Mouse (Mus musculus) embryo, embryonic 9.5 days (tissue): ENCODE results near the gene 2700081O15Rik.
A peak's percentile ranks its signal among the peaks of the same experiment; 100 is the strongest.
"Not testable (repeated sequence)": the region's sequence is repeated elsewhere in the genome, so short reads cannot be mapped to it uniquely, and the experiment has no call there.

Source experiments
- DNase-seq: peaks from one replicate; pipeline ENCODE4 v3.0.0-alpha.2; 2017; ENCODE audit errors: extremely low spot score

2700081O15Rik gene

DNA sequence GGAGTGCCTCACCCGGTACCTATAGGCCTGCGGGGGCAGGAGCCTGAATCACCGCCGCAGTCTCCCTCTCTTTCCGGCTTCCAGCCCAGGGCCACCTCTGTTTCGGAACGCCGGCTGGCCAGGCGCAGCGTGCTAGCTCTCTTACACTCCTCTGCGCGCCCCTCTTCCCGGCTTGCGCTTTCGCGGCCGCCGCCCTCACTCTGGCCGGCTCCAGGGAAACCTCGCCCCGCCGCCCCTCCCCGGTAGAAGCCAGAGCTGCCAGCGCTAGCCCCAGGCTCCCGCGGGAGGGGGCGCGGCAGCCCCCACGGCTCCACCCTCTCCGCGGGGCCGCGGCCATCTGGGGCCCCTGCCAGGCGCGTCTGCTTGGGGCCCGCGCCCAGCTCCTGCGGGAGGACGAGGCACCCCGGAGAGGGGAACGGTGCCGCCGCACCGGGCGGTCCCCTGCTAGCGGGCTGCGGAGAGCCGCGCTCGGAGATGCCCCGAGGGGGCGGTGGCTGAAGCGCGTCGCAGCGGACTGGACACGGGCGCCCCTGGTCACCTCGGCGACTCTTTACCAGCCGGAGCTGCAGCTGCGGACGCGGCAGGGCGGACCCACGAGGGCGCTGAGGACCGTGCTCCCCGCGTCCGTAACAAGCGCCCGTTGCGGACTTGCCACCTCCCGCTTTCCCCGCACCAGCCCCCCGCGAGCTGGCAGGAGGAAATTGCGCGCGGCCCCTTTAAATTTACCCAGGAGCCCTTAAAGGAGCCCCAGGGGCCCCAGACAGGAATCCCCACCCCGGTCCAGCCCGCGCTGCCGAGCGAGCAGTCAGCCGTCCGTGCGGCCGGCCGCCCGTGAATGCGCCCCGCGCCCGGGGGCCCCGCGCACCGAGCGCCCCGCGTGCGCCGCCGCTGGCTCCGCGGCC, at the start of gene 2700081O15Rik:
2700081O15Rik (plus strand) TSS at position 792 of the 902 bp plus-strand sequence.
- DNase-seq: peak; percentile 87

DNA sequence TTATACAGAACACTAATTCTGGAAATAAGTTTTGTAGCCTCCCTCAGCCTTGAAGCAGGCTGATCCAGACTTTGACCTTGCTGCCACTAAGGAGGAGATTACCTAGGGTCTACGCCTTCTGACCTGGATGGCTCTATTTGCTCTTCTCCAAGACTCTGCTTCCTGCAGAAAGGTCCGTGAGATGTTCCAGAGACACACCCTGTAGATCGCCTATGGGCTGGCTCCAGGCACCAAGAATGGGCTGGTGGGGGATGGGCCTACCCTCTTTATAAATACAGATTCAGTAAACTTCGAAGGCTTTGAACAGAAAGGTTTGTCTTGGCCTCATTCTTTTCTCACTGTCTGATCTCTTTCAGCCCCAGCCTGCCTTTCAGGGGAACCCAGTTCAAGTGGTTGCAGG, 48.0 kb upstream of the 2700081O15Rik start:
- not testable (repeated sequence) for DNase-seq

DNA sequence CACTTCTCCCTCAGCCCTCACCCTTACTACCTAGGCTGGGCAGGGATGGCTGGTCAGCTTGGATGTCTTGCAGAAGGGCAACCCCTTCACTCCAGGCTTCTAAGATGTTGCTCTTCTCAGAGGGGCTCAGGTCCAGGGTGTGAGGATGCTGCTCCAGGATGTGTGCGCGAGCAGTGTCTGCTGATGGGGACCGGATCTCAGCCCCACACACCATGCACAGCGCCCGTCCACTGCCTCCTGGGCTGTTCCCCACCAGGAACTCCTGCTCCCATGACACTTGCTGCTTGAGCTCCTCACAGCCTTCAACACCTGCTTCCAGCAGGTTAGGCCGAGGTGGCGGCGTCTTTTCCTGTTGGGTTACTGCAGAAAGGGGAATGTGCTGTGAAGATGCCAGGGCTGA, 42.9 kb upstream of the 2700081O15Rik start:
- no peak for DNase-seq

DNA sequence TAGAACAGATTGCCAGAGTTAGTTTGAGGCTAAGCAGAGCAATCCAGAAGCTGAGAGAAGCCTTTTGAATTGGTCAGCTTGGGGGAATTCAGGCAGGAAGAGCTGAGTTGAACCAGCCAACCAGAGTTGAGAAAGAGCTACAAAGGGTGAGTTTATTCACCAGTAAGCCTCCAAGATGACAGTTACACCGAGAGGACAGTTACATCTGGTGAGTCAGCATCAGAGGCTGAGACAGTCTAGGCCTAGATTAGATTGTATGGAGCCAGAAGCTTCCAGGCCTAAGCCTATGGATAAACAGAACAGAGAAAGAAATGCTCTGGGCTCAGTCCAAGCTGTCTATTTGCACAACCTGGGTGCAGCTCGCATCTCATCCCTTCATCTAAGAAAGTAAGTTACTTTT, 39.8 kb upstream of the 2700081O15Rik start:
- DNase-seq: no peak

DNA sequence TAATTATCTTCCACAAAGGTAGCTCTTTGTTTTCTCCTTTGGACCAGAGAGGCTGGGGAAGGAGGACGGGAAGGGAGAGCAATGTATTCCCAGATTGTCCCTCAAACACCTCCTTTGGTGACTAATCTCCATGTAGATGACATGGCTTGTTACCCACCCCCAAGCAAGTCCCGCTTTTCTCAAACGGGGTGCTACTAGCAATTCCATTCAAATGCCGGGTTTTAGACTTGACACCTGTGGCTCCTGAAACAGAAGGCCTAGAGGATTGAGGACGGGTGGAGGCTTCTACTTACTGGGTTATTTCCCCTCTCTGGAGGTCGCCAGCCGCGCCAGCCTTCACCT, 35.5 kb upstream of the 2700081O15Rik start:
- no peak for DNase-seq

DNA sequence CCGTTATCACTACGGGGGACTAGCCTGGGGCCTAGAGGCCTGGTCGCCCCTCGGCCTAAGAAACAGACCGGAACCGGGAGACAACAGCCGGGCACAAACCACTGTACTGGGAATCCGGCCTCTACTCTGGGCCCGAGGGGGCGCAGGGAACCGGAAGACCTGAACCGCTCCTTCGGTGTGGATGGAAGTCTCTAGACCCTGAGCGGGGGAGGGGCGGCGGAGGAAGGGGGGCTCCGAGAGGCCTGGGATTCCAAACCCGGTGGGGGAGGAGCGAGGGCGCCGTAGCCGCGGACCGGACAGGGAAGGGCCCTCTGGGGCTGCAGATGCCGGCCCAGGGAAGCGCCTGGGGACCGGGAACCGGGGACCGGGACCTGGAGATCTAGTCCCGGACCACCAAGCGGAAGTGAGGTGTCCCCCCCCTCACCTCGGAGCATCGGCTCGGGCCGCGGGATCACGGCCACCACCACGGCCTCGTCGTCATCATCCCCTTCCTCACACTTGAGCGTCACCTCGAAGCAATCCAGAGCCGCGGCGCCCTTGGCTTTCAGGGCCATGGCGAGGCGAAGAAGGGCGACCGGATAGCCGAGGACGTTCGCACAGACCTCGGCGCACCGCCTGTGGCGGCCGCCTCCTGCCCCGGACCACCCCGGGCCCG, 35.0 kb upstream of the 2700081O15Rik start:
- DNase-seq: peak; percentile 85

DNA sequence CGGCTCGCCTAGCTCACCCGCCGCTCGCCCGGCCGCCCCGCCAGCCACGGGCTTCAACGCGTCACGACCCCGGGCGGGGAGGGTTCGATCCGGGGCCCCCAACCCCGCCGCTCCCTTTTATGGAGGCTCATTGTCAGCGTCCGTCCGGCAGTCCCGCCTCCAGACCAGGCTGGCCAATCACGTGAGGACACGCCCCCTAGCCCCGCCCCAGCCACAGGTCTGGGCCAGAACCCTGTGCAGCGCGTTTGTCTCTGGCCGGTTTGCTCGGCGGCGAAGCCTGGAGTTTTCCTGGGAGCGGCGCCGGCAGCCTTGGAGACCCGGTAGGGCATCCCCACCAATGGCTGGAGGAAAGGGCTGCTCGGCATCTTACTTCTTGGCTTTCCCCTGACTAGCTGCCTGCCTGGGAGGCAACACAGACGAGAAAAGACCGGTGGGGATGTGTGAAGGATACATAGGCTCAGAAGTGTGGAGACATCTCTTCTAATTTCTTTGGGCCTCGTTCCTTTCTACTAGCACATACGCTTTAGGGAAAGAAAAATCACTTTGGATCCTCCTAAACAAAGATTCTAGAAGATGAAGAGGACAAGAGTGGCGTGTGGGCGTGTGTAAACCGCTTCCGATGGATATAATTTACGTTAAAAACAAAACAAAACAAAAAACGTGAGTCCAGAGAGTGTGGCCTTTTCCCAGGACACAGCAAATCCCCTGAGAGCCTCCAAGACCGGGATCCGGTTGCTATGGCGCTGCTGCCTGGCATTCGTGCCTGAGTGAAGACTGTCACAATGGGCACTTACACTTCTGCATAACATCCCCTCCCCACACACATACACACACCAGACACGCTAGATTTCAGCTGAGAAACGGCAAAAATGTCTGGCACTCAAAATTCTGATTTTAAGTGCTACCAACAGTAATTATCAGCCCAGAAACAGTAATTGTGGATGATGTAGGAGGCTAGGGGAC, 34.2 kb upstream of the 2700081O15Rik start, which contains the start of gene Spindoc:
Spindoc (minus strand) TSS at position 92 of the 963 bp plus-strand sequence.
- DNase-seq: peak; percentile 99

DNA sequence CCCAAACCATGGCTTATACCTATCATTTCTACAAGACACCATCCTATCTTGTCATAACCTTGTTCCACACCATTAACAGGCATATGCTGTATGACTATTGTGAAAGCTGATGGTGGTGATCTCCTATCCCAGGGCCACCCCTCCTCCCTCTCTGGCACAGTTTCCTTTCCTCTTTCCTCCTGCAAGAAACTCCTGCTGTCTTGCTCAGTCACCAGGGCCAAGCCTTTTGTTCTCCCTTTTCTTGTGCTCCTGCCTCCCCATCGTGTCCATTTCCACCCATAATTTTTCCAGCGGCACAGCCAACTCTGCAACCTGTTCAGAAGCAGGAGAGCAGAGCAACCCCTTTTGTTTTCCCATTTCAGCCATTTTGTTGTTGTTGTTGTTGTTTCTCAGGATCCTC, 31.4 kb upstream of the 2700081O15Rik start:
- no peak for DNase-seq

DNA sequence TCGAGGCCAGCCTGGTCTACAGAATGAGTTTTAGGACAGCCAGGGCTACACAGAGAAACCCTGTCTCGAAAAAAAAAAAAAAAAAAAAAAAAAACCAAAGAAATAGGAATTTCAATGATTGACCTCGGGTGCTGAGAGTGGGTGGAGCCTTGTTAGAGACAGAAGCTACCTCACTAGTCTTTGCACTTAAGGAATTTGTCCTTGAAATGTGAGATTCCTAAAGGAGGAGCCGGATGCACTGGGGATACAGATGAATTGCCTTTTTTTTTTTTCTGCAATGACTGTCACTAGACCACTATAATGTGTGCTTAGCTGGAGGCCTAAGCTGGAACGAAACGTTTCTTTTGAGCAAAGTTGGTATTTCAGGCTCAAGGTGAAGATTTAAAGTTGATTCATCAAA, 28.9 kb upstream of the 2700081O15Rik start:
- no peak for DNase-seq

DNA sequence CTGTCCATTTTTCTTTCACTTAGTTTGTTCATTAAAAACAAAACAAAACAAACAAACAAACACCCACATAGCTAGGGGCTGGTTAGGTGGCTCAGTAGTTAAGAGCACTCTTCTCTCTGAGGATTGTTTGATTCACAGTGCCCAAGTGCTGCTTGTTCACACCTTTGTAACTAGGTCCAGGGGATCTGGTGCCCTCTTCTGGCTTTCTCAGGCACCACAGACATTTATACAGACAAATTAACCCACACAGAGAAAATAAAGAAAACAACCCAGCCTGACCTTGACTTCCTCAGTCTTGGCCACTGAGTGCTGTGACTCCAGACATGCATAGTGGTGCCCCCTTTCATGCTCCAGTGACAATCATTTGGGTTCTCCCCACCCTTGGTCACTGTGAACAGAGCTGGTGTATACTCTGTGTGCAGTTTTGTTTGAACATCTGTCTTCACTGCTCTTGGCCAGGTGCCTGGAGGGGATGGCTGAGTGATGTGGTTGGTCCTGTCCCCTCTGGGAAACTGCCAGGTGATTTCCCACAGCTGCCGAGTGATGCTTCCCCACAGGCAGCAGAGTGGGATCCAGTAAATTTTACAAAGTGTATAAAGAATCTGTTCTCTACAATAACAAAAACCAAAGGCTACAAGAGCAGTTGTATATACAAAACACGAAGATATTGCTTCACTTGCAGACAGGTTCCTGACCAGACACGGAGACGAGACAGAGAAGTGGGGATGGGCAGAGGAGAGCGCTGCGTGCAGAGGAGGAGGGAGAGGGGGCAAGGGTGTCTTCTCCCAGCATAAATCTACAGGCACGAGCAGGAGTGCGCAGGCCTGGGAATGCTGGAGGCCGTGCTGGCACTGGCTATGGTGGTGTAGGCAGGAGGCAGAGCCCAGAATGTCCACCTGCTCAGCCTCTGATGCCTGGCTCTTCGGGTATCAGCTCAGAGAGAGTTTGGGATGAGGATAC, 20.3 kb upstream of the 2700081O15Rik start:
- not testable (repeated sequence) for DNase-seq

DNA sequence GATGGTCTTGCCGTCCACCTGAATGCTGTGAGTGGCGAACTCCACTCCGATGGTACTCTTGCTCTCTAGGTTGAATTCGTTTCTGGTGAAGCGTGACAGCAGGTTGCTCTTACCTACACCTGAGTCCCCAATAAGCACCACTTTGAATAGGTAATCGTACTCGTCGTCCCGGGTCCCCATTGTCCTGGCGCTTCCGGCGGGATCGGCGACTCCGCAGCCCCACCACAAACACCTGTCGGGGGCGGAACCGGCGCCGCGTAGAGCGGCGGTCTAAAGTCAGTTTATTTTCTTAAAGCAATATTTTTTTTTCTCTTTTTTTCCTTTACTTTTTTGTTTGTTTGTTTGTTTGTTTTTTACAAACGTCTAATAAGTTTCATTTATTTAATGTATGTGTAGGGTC, 18.5 kb upstream of the 2700081O15Rik start:
- DNase-seq: not testable (repeated sequence)

DNA sequence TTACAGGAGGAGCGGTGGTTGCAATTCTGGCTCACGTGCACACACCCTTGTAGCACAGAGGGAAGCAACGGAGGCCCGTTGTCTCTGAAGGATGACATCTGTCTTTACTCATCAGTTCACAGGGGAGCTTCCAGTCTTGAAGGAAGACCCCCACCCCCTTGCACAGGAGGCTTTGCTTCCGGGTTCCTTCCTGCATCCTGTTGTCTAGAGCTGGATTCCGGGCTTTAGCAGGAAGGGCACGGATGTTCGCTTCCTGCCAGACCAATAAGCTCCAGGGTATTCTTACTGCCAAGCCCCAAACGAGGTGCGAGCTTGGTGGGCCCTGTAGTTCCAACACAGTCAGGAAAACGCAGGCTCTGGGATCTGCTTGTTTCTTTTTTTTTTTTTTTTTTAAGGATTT, 16.8 kb upstream of the 2700081O15Rik start:
- DNase-seq: no peak

DNA sequence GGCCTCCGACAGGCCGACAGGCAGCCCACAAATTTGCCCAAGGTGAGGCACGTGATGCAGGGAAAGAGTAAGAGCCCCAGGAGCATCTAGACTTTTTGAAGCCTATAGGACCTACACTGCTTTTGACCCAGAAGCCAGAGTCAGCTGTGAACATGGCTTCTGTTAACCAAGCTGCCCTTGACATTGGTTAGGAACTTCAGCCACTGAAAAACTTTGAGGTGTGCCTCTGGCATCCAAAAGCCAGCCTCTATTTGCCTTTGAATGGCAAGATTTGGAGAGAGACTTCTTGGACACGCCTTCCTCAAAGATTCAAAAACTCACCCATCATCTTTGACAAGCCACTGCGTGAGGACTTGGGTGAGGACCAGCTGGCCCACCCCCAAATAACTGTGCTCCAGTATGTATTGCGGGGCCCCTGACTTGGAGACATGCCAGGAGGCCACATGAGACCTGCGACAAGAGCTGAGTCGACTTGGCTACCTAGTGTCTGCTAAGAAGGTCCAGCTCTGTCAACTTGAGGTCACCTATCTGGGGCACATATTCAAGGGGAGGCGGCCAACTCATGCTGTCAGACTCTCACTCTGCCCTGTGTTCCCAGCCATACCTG, 12.7 kb upstream of the 2700081O15Rik start:
- DNase-seq: no peak

DNA sequence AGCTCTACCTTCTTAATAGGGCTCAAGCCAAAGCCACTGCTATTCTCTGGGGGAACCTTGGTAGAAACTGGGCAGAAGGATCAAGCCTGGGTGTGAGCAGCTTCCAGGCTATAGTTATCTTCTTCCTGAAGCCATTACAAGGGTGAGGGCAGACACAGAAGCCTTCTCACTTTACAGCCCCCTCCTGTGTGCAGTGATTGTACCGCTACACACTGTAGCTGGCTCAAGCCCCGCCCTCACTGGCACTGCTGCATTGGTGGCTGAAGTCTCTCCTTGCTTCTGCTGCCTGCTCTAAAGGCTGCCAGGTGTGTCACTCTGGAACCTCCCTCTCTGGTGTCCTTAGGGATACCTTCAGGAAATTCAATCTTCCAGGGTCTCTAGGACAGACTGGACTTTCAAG, 5.1 kb upstream of the 2700081O15Rik start:
- DNase-seq: no peak

DNA sequence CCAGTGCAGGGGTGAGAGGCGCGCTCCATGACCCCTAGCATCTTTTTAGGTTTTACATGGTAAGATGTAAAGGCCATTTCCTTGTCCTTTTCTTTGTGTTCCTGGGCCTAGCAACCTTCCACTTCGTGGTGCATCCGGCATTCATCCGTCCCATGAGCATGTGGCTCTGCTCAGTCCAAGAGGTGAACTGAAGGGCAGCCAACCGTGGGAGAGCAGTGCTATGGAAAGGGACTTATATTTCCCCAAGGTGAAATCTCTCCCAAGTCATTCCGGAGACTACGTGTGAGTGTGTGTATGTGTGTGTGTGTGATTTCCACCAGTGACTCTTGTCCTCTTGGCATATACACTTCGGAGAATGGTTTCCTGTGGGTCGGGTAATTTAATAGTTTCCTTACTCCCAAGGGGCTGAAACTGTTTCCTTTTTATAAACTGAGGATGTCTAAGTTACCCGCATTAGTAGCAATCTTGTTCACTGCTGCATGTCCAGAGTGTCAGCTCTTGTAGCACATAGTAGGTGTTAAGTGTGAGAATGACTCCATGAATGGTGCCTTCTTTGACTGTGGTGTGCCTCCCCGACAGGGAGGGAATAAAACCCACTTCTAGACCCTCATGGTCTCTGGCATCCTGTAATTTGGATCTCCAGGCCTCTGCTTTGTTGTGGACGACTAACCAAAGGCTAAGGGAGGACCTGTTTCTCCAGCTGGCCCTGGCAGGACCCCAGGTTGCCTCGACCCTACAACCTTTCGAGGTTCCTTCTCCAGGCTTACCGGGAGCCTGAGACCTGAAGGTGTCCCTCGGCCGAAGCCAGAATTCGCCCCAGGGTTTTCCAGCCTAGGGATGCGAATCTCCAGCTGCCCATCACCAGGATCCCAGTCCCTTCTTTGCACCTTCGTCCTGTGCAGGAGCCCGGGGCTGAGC, 1.2 kb upstream of the 2700081O15Rik start:
- DNase-seq: no peak

DNA sequence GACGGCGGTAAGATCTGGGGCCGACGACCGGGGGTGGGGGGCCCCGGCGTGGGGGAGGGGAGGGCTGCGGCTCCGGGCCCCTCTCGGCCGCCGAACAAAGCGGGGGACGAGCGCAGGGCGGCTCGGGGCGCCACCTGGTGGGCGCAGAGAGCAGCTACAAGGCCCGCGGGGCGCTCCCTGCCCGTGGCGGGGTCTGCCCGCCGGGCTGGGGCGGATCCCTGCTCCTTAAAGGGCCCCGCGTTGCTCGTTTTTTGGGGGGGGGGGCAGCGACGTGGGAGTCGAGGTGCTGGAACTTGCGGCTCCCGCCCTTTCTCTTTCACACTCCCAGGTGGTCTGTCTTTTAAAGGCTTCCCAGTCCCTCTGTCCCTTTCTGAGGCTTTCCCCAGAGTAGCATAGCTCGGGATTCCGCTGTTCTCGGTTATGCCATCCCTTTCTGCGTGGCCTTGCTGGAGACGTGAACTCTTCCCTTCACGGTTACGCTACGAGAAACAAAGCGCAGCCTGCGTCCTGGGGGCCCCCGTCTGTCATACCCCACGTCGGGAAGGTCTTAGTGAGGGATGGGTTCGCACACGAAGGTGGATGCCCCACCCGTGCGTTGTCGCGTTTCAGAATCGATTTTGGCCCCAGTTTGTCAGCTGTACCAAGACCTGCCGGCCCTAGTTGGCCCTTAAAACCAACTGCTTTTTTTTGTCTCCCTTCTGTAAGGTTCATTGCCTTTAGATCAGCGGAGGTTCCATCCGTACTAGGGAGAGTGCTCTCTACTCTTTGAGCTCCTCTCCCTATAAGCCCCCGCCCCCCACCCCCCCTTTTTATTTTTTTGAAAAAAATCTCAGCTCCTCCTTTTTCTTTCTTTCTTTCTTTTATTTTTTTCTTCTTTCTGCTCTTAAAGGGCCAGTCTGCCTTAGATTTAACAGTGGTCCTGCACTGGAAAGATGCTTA, 755 bp downstream of the 2700081O15Rik start:
- DNase-seq: peak; percentile 85

DNA sequence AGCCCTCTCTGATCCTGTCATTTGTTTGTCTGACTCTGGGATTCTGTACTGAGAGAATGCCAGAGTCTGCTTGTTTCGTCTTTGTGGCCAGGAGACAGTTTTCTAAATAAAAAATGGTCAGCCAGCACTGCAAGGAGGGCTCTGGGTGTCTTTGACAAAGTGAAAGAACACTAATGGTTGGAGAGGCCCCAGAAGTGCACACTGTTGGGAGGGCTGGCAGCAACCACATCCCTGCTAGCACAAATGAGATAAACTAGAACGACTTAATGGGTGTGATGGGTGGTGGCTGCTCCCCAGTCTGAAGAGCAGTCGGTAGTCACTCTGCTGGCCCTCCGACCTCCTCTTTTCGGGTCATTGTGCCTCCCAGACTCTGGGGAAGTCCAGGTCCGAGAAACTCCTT, 1.7 kb downstream of the 2700081O15Rik start:
- DNase-seq: no peak

DNA sequence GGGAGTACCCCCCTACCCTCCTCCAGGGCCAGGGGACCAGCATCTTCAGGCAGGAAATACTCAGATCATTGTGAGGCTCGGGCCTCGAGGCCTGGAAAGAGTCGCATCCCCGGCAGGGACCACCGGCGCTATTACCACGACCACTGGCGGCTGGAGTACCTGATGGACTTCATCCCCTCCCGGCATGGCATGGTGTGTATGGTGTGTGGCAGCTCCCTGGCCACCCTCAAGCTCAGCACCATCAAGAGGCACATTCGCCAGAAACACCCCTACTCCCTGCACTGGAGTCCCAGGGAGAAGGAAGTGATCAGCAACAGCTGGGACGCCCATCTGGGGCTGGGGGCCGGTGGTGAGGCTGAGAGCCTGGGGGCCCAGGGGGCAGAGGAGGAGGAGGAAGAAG, 2.7 kb downstream of the 2700081O15Rik start:
- DNase-seq: no peak
